Mouse (Mus musculus) left cerebral cortex, adult 18-20 months (tissue): ENCODE data around the gene Naf1. TPM values are rescaled to one million over a fixed set of nuclear protein-coding genes. Genes with fewer than 3 reads are reported as not detected.
A peak's percentile ranks its signal among the peaks of the same experiment; 100 is the strongest.

Experiments
- DNase-seq, 2 experiments: peaks; one replicate each; pipeline ENCODE4 v3.0.0; 2021 to 2022; ENCODE audit warnings: low spot score in 2 of 2, mixed read lengths in 1 of 2
- long read RNA-seq, 2 experiments: library from polyadenylated mRNA; stranded (forward); transcript quantifications; one replicate each; pipeline ENCODE4 v2.0.0; 2021
- total RNA-seq, 2 experiments: library from RNA; stranded (reverse); gene quantifications; 2 replicates each; pipeline ENCODE4 v1.2.3; 2021

Naf1 gene
- total RNA-seq: 10 to 100 TPM; 15.7 to 16.2 TPM
- long read RNA-seq, experiment 1, partial matches to known transcripts: 0 of 5 reads
- long read RNA-seq, experiment 1, other reads (novel, unspliced or antisense): 3 of 5 reads
- long read RNA-seq, experiment 2, partial matches to known transcripts: 4 of 5 reads
- long read RNA-seq, experiment 2, other reads (novel, unspliced or antisense): 0 of 5 reads

DNA sequence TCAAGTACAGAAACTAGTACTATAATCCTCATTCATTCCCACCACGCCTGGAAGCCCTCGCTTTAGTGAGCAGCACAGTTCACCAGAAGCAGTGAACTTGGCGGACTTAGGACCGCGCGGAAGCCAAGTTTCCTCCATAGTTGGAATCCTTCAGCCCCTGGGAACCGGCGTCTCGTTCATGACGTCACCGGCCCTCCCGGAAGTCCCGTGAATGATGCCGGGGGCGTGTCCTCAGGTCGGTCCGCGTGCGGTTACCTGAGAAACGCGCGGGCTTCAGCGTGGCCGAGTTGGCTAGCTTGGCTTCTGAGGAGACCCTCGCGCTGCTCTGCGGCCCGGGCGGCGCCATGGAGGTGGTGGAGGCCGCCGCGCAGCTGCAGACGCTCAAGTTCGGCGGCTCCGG is at the start of gene Naf1:
Gene Naf1 (plus strand): TSS at position 195 of the 400 bp plus-strand sequence.
- DNase-seq: peak; percentile 97 to 98

DNA sequence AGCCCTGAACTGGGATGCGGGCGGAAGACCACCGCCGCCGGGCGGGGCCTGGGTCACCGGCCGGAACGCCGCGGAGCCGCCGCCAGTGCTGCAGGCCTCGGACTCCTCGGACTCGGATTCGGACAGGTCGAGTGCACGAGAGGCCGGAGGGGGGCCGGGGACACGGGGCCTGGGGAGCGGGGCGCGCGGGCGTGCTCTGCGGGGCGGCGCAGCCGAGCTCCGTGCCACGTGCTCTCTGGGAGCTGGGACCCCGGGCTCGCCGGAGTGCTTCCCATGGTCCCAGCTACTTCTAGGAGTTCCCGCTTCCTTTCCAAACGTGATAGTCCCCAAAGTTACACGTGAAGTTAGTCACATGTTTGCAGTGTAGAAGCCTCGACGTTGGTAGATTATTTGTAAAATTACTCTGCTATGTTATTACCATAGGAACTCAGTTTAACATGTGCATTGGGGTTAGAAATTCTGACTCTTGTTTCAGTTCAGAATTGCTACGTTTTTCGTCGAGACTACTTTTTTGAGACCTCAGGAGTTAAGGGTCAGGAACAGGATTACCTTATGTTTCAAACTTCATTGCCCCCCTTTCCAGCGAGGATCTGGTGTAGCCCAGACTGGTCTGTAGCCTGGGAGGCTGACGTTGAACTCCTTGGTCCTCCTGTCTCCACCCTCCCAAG is 1.0 kb downstream of the Naf1 start:
- peak in 1 of 2 experiments; percentile 8 for DNase-seq

DNA sequence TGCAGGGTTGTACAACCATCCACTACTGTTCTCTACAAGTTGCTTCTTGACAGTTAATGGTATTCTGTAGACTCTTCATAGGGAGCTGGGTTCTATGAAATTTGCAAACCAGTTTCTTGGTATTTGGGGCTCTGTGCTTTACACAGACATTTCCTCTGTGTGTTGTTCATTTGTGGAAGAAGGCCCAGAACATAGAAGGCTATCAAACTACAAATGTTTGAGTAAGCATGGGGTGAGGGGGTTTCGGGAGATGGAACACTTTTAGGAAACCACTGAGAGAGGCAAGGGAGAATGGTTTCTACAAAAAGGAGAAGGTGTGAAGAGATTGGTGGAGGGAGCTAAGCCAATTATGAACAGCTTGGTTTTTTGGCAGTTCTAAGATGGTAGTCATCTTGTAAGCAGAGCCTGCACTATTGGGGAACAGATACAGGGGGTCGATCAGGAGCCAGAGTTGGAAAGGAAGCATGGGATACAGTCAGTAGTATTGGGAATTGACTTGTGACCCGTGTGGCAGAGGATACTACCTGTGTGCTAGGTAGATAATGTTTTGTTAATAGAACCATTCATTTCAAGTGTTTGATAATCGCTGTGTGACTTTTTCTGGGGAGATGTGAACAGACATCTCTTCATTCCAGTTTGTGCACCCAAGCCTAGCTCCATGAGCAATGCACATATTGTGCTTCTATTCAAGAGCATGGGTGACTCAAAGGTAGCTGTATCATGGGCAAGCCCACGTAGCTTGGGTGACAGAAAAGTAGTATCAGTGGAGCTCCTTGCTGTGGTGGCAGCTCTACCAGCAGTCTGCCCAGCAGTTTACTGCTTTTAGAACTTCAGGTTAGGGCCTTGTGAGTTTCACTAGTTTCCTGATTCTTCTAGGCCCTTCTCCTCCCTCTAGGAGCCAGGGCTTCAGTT is 1.8 kb downstream of the Naf1 start:
- peak in 1 of 2 experiments; percentile 12 for DNase-seq

DNA sequence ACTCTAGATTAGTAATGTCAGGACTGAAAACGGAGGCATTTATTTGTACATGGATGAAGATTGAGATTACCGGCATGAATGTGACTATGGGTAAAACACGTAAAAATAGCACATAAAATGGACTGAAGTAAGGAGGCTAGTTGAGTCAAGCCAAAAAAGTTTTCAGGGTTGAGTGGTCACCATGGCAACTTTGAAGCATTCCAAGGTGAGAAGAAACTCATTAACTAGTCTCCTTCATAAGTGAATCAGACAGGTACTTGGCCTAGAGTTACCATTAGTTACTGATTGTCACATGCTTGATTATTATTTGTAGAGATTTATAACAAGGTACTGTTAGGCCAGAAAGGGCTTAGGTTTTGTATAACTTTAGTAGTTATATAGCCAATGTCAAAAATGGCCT is 3.7 kb downstream of the Naf1 start:
- no peak for DNase-seq

DNA sequence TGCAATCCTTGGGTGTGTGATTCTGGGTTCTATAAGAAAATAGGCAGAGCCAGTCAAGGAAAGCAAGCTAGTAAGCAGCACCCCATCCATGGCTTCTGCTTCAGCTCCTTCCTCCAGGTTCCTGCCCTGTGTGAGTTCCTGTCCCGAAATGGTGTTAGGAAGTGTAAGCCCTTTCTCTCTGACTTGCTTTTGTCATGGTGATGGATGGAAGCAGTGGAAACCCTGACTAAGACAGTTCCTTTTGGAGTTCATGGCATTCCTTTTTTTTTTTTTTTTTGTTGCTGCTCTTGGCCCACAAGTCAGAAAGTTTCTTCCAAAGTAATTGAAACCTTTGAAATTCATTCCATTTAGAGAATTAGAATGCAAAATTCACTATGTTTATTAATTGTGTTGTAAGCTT is 5.1 kb downstream of the Naf1 start:
- DNase-seq: no peak

DNA sequence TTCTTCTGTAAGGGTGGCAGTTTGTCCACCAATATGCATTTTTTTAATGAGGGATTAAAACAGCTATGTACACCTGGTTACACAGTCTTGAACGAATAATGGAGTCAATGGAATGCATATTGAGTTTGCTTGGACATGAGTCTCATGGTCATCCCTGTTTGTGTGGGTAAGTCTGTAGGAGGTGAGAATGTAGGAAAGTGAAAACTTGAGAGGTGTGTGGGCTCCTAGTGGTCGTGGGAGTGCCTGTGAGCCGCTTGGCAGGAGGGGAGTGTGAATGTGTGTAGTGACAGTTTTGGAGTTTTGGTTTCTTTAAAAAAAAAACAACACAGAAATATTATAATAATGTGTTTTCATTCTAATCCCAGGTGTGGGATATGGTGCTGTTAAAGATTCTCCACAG is 7.7 kb downstream of the Naf1 start:
- peak; percentile 6 to 29 for DNase-seq

DNA sequence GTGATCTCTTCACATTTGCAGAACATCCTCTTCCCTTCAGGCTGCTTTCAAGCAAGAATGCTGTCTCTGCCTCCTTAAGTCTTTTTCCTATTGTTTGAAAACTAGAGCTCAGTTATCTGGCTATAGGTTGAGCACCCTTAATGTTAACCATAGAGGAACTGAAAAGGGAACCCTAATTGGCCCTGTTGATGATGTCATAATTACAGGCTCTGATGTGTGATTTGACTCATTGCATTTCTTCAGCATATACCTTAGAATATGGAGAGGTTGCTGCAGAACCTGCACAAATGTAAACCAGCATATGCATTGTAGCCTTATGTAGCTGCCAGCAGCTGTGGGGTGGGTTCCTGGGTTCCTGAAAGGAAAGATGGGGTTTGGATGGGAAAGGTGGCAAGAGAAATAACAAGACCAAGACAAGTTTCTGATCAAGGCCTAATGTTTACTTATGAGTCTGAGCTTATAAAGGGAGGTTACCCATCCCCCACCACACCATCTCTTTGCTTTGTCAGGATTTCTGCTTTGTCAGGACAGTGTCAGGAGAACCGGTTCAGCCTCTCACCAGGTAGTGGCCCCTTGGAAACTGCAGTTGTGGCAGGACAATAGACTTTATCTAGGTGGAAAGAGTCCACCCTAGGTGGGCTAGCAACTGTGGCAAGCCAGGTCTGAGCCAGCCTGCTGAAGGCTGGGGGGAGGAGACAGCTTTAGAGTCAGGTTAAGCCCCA is 9.4 kb downstream of the Naf1 start:
- no peak for DNase-seq

DNA sequence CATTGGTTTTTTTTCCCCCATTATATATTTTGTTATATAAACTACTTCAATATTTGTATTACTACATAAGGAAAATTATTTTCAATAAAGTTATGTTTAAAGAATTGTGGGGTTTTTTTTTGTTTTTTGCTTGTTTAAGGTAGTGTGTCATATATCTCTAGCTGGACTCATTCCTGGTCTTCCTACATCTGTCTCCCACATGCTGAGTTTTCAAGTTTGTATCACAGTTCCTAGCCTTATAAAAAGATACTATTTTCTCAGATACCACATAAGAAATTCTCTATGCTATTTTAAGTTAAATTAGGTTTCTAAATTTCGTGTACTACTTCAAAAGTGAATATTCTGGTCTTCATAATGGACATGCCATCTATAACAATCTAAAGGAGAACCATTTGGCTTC is 23.8 kb downstream of the Naf1 start:
- DNase-seq: no peak

DNA sequence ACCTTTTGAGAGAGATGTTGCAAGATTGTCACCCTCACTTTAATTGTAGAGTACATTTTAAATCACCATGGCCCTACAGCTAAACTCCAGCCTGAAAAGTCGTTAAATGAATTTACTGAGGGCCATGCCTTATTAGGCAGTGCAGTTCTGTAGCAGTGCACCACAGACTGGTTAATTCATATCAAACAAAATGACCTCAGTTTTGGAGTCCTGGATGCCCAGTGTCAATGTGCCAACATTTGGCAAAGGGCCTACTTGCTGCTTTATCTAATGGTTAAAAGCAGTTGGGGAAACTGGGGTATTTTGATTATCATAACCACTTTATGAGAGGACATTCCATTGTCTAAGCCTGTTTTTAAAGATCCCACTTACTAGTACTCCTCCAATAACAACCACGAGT is 31.9 kb downstream of the Naf1 start:
- DNase-seq: no peak

DNA sequence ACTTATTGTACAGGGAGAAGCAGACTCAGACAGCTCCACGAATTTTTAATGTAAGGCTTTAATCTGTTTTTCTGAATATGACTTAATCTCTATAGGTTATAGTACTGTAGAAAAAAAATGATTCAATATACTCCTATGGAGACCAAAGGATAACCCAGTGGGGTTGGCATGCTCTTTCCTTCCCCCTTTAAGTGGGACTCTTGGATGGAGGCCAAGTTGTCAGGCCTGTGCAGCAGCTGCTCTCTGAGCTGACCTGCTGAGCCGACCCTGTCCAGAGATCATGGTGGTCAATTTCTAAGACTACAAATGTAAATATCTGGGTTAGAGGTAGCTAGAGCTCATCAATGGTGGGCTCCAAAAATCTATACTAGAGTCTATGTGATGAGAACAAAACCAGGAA is 45.0 kb downstream of the Naf1 start:
- DNase-seq: no peak

DNA sequence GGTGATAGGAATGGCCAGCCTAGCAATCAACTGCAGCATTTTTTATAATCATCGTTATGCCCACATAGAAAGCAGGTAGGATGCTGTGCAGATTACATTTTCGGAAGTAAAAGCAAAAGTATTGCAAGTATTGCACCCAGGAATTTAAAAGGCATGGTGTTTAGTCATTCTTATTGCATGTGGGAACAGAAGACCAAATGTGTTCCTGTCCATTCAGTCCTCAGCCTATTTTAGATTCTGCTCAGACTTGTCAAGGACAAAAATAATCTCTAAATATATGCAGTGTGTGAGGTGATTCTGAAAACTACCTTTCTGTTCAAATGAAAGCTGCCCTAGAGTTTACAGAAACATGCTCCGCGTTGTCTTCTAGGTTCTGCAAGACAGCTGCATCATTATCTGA is 45.5 kb downstream of the Naf1 start:
- DNase-seq: no peak

DNA sequence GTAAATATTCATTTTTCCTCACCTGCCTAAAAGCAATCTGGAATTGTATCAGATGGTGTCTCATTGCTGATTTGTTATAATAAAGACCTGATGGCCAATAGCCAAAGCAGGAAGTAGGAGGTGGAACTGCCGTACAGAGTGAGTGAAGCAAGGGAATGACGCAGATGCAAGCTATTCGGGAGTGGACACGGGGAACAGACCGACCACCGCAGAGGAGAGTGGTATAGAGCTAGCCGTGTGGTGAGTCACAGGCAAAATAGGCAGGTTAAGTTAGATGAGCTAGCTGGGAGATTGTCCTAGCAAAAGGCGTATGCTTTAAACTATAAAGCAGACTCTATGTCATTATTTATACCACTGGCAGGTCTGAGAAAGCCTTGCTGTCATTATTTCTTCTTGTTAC is 46.1 kb downstream of the Naf1 start:
- no peak for DNase-seq

DNA sequence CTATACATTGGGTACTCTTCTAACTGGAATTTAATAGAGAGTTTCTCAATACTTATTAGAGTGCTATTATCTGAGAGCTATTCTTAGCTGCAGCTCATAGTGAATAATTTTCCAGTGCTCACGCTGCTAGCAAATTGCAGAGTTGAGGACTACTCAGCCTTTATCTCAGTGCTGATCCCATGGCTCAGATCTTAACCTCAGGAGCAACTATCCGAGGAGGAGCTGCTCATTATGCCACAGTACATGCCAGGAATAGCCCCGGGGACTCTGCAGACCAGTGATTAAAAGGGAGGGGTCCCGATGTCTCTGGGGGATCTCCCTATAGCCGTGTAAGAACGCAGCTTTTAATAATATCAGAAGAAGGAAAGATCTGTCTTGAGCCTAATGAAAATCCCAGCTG is 50.7 kb downstream of the Naf1 start:
- no peak for DNase-seq

DNA sequence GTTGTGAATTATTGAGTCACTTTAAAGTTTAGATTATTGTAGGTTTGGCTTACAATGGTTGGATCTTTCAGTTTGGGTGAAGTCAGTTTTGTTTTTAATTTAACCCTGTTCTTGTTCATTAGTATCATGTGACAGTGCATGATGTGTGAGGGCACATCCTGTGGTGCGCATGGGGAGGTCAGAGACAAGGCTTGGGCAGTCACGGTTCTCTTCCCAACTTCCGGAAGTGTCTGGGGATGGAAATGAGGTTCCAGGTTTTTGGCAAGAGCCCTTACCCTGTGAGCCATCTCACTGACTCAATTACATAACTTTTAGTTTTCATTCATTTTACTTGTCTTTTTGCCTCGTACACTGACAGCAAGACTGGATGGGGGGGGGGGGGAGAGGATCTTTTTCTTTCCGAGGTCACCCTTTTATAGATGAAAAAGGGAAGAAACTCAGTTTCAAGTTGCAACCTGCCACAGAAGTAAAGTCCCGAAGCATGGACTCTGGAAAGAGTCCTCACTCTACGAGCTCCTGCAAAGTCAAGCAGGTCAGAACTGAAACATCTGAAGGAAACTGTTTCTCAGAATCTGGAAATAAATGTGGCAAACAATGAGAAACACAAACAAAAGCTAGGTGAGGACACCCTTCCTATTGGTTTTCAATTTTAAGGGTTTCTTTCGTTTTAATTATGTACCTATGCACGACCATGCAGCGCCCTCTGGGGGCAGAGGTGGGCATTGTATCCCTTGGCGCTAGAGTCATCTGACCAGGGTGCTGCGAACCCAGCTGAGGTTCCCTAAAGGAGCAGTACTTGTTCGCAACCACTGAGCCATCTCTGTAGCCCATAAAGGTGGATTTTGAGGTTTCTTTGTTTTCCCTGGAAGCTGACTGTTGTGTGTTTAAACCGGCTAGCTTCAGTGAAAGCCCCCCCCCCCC is 53.9 kb downstream of the Naf1 start:
- no peak for DNase-seq

DNA sequence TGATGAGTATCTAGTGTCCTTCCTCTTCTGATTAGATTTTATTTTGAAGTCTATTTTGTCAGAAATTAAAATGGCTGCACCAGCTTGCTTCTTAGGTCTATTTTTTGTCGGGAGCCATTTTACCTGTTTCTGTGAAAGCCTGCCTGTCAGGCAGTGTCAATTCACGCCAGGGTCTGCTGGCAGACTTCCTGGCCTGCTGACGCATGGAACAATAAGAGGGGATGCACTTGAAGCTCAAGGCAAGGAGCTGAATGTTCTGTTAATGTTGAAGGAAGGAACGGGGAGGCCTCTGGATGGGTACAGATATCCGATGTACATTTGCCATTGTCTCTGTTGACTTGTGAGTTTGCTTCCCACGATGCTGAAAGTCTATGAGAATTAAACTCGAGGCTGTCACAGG is 56.0 kb downstream of the Naf1 start:
- no peak for DNase-seq

DNA sequence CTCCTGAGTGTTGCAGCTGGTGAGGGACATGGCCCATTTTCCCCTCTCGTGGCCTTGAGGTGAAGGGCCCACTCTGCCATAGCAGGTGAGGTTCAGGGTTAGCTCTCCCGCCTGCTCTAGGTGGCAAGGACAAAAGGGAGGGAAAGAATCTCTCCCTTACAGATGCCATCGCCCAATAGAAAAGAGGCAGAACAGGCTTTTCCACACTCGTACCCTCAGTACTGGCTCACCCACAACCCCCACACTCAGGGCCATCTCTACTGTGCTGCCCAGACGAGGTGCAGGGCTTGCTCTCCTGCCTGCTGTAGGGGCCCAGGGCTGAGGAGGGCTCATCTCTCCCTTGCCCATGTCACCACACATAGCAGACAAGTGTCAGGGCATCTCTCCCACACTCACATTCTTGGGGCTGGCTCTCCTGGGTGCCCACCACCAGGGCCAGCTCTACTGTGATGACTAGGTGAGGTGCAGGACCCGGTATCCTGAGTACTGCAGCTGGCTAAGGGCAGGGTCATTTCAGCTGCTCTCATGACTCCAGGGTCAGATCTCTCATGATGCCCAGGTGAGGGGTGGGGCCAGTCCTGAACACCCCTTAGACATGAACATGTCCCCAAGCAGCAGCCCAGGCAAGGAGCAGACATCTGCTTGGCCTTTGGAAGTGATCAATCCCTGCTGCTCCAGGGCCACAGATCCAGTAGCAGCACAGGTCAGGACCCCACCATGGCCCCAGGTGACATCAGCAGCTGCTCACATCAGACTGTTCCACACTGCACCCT is 57.9 kb downstream of the Naf1 start:
- no peak for DNase-seq

DNA sequence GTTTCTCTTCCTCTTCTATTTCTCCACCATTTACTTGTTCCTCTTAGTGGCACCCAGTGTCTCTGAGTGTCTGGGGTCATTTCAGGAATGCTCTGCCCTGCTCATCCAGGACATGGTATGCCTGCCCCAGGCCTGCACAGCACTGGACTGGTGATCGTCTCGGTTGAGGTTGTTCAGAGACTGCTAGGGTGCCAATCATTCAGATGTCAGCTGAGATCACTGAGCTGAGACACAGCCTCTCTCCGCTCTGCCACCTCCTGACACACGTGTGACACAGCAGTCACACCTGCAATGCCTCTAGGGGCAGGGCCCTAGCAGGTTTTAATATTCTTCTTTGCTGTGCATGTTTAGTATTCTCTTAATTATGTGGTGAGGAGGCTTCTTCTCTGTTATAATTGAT is 58.5 kb downstream of the Naf1 start:
- no peak for DNase-seq

DNA sequence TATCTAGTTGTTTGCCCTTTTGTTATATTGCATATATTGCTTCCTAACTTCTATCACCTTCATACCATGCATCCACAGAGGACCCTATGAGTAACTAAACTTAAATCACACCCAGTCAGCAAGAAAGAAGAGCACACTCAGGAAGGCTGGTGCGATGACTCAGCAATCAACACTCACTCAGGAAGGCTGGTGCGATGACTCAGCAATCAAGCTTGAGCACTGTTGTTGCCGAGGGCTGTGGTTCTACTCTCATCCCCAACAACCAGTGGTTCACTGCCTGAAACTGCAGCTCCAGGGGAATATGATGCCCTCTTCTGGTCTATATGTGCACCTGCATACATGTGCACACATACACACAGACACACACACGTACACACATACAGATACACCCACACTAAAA is 73.7 kb downstream of the Naf1 start:
- DNase-seq: no peak

DNA sequence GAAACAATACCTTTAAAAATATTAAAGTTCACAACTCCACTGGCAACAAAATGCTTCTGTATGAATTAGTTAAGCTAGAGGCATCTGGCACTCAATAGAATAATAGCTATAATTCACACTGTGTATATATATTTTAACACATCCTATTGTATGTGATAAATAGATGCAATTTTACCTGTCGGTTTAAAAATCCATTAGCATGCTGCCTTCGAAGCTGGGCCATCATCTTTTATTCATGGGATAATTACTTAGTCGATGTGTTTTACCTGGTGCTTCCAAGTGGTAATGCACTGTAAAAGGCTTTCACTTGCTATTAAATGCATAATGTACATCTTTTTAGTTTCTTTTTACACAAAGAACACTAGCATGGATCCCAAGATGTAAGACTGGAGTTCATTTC is 76.2 kb downstream of the Naf1 start:
- DNase-seq: no peak
